In the genomic region with DNA sequence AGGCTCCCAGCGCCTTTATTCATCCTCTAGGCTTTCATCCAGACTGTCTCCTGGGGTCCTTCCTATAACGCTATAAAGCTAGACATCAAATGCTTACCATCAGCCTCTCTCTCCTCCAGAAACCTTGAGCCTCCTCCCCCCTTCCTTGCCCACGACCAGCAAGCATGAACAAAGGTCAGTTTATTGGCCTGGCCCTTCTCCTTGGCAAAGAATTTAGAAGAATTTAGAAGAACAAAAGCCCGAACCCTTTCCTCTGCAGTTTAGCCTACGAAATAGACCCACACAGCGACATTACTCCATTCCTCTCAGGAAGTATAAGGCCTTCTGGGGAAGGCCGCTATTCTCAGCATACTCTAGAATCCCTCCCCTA, we compare ENCODE assay signal across 8 mouse cellular contexts. TPM values are rescaled to one million over a fixed set of nuclear protein-coding genes. Genes with fewer than 3 reads are reported as not detected.
DNase-seq lines count a peak whose midpoint lies in the region; ATAC-seq and TF ChIP-seq lines count a peak whose summit lies in the region.

No protein-coding gene starts in this region.

- H3K9ac ChIP-seq in embryonic facial prominence, embryonic 14.5 days (ENCODE audit: low read depth, low read length): peak overlapping the region; percentile 66
- peak overlapping the region; percentile 48; the same call in 1 of the 2 replicates for H3K9ac ChIP-seq in intestine, embryonic 15.5 days
- peak overlapping the region; percentile 23; the same call in 1 of the 2 replicates for H3K9ac ChIP-seq in neural tube, embryonic 12.5 days

- no peaks in the 10 kb centered on the region for H3K36me3 ChIP-seq in embryonic facial prominence, embryonic 14.5 days (ENCODE audit: control insufficient read depth, insufficient read depth, low read length)
- no peaks in the 10 kb centered on the region for H3K36me3 ChIP-seq in intestine, embryonic 15.5 days
- H3K36me3 ChIP-seq in neural tube, embryonic 12.5 days: no peaks in the 10 kb centered on the region

- peak; percentile 19; the same call in 1 of the 2 replicates for ATAC-seq in embryonic facial prominence, embryonic 14.5 days (ENCODE audit: low read depth)
- ATAC-seq in intestine, embryonic 15.5 days: no peak
- ATAC-seq in neural tube, embryonic 12.5 days (ENCODE audit: low FRiP score, low read depth): no peak
- no peak for ATAC-seq in granulocyte monocyte progenitor cell, adult 5-6 weeks (replicated peaks; ENCODE audit: poor library complexity, severe bottlenecking)

- no peak for TF ChIP-seq CTCF in lung, adult 2 months (IDR thresholded peaks at IDR 0.05; ENCODE audit: insufficient read depth, low read length)

- 34% methylated on average over 7 of the region's 7 CpGs for WGBS in lung, adult 2 months
- WGBS in embryonic facial prominence, embryonic 14.5 days: 42% methylated on average over 7 of the region's 7 CpGs
- 49% methylated on average over 7 of the region's 7 CpGs for WGBS in intestine, embryonic 15.5 days
- 32% methylated on average over 7 of the region's 7 CpGs for WGBS in neural tube, embryonic 12.5 days

- no peak for DNase-seq in lung, adult 2 months
- no peak for DNase-seq in lung, postnatal 10 days
- no peak for DNase-seq in embryonic facial prominence, embryonic 14.5 days (ENCODE audit: low spot score)
- no peak for DNase-seq in MN1 (ENCODE audit: low spot score)
- no peak for DNase-seq in cerebellum, adult 11-12 months

- peak overlapping the region; percentile 92 for H3K27ac ChIP-seq in embryonic facial prominence, embryonic 14.5 days (replicated peaks; ENCODE audit: low read depth, low read length)
- peak overlapping the region; percentile 86 for H3K27ac ChIP-seq in intestine, embryonic 15.5 days
- peak overlapping the region; percentile 81 for H3K27ac ChIP-seq in neural tube, embryonic 12.5 days

- peaks cover 7% of the 10 kb centered on the region for H3K4me1 ChIP-seq in lung, adult 2 months (ENCODE audit: control insufficient read depth, insufficient read depth, low read length)
- peaks cover 38% of the 10 kb centered on the region for H3K4me1 ChIP-seq in embryonic facial prominence, embryonic 14.5 days (ENCODE audit: control insufficient read depth, insufficient read depth, low read length)
- peaks cover 29% of the 10 kb centered on the region for H3K4me1 ChIP-seq in intestine, embryonic 15.5 days (replicated peaks)
- peaks cover 21% of the 10 kb centered on the region for H3K4me1 ChIP-seq in neural tube, embryonic 12.5 days

- no peak for TF ChIP-seq POLR2A in lung, adult 2 months (IDR thresholded peaks at IDR 0.05; ENCODE audit: borderline replicate concordance, extremely low read depth, low read depth, low read length)

- no peaks in the 10 kb centered on the region for H3K9me3 ChIP-seq in embryonic facial prominence, embryonic 14.5 days (ENCODE audit: control insufficient read depth, low read length)
- H3K9me3 ChIP-seq in intestine, embryonic 15.5 days: no peaks in the 10 kb centered on the region
- H3K9me3 ChIP-seq in neural tube, embryonic 12.5 days: no peaks in the 10 kb centered on the region

- peak overlapping the region; percentile 0 for H3K4me3 ChIP-seq in lung, adult 2 months (replicated peaks; ENCODE audit: extremely low read depth, low read depth, low read length)
- peak overlapping the region; percentile 32 for H3K4me3 ChIP-seq in embryonic facial prominence, embryonic 14.5 days (ENCODE audit: low read depth, low read length)
- peak overlapping the region; percentile 37 for H3K4me3 ChIP-seq in intestine, embryonic 15.5 days (replicated peaks)
- no peak overlapping the region for H3K4me3 ChIP-seq in neural tube, embryonic 12.5 days

- H3K4me2 ChIP-seq in embryonic facial prominence, embryonic 14.5 days (ENCODE audit: low read depth, low read length): peak overlapping the region; percentile 66
- peak overlapping the region; percentile 77 for H3K4me2 ChIP-seq in intestine, embryonic 15.5 days (replicated peaks)
- peak overlapping the region; percentile 59 for H3K4me2 ChIP-seq in neural tube, embryonic 12.5 days (replicated peaks)

- no peaks in the 10 kb centered on the region for H3K27me3 ChIP-seq in embryonic facial prominence, embryonic 14.5 days (replicated peaks; ENCODE audit: control insufficient read depth, insufficient read depth, low read length)
- no peaks in the 10 kb centered on the region for H3K27me3 ChIP-seq in intestine, embryonic 15.5 days (replicated peaks)
- H3K27me3 ChIP-seq in neural tube, embryonic 12.5 days (replicated peaks): no peaks in the 10 kb centered on the region

RNA-seq across cellular contexts. Expression of gene Sh2d6, which starts 8.5 kb away (rescaled TPM):
- polyA plus RNA-seq in lung, adult 2 months (2012; rRNA removed): 0.19 and 0.32 TPM in 2 replicates
- polyA plus RNA-seq in embryonic facial prominence, embryonic 14.5 days (2014; fragmentation: Nextera tagmentation; extraction: Ambion mirVana): not detected in 2 replicates
- polyA plus RNA-seq in intestine, embryonic 15.5 days (2015; fragmentation: Nextera tagmentation; extraction: Ambion mirVana): 0.16 TPM in 1 of 2 replicates, not detected in the other
- polyA plus RNA-seq in neural tube, embryonic 12.5 days (2016; fragmentation: Nextera tagmentation; extraction: Ambion mirVana): 0.34 and 0.96 TPM in 2 replicates
- not detected in 2 replicates for total RNA-seq in granulocyte monocyte progenitor cell, adult 5-6 weeks (2014; fragmentation: Nextera tagmentation)
- 0.26 and 0.62 TPM in 2 replicates for total RNA-seq in granulocyte monocyte progenitor cell, adult 5-6 weeks (2017)

RNA-seq across cellular contexts. Expression of gene Capg, which starts 31.1 kb away (rescaled TPM):
- 67.6 and 67.8 TPM in 2 replicates for polyA plus RNA-seq in lung, adult 2 months (2012; rRNA removed)
- 70.8 and 75.9 TPM in 2 replicates for polyA plus RNA-seq in embryonic facial prominence, embryonic 14.5 days (2014; fragmentation: Nextera tagmentation; extraction: Ambion mirVana)
- polyA plus RNA-seq in intestine, embryonic 15.5 days (2015; fragmentation: Nextera tagmentation; extraction: Ambion mirVana): 33.5 and 36.0 TPM in 2 replicates
- 11.6 and 13.7 TPM in 2 replicates for polyA plus RNA-seq in neural tube, embryonic 12.5 days (2016; fragmentation: Nextera tagmentation; extraction: Ambion mirVana)
- 32.4 and 69.3 TPM in 2 replicates for total RNA-seq in granulocyte monocyte progenitor cell, adult 5-6 weeks (2014; fragmentation: Nextera tagmentation)
- total RNA-seq in granulocyte monocyte progenitor cell, adult 5-6 weeks (2017): 52.4 and 56.6 TPM in 2 replicates
